Mouse (Mus musculus) regulatory T cell (primary cell): Measurements from ENCODE around the gene Foxn2.
"Not testable (repeated sequence)": the region's sequence is repeated elsewhere in the genome, so short reads cannot be mapped to it uniquely, and the experiment has no call there.

ENCODE experiments used
- in situ Hi-C: fragments of 300-600 bp; cut with MboI, MseI; formaldehyde crosslinking; loops from one replicate; pipeline ENCODE4 v1.15.1; 2025; ENCODE audit warnings: high pct_unique_total_duplicates

Gene Foxn2

GRCm38 (mm10) chr17:88441432-88442174 is 1.1 kb downstream of the Foxn2 start:
- in situ Hi-C loops: loop anchor here (10.0 kb wide), 1 partner anchor 93 kb away; the partner anchor contains the start of gene Ppp1r21

DNA sequence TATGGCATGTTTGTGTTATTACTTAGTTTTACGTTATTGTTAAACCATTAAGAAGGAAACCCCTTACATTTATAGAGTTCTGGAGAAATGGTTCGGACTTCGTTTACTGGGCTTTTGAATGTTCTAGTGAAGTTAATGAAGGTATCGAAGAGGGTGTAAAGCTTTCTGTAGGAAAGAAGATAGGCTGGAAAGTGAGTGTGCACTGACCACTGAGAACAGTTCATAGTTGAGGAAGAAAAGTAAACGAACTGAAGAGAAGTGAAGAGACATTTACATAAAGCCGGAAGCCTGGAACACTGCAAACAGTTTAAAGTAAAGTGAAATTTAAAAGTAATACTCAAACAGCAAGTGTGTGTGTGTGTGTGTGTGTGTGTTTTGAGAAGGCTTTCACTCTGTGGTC is 2.1 kb downstream of the Foxn2 start:
- in situ Hi-C loops: loop anchor here (10.0 kb wide), 1 partner anchor 92 kb away; the partner anchor contains the start of gene Ppp1r21

- in situ Hi-C loops: loop anchor here (10.0 kb wide), 1 partner anchor 92 kb away; the partner anchor contains the start of gene Ppp1r21
Measured at GRCm38 (mm10) chr17:88443186-88443585, 2.7 kb downstream of the Foxn2 start.

DNA sequence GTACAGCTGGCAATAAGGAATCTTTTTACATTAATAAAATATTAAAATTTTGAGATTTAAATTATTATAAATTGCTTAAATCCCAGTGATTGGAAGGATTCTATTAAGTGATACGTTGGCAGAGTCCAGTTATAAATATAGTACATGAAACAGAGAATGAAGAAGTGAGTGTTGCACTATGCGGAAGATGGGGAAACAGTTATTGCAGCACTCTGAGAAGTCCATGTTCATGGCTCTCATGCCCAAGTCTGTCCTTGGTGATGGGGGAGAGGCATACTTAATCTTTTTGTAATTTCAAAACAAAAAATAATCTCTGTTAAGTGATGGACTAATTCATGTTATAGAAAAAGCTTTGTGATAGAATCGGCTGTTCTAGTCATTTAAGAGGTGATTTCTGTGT is 17.6 kb downstream of the Foxn2 start:
- in situ Hi-C loops: no loop called here

DNA sequence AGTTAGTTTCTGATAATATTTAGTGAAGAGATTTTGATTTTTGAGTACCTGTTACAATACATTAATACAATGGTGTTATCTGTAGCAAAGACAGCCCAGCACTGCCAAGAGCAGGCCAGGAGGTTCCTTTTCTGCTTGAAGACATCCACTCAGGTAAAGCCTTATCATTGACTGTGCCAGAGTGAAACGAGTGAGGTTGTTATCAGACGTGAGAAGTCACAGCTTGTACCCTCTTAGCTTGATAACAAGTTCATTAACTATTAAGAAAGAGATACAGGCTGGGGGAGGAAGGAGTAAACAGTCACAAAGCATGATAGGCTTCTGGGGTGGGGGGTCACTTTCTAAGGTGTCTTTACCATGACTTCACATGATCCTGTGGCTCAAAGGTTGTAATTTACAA is 19.0 kb downstream of the Foxn2 start:
- in situ Hi-C loops: no loop called here

DNA sequence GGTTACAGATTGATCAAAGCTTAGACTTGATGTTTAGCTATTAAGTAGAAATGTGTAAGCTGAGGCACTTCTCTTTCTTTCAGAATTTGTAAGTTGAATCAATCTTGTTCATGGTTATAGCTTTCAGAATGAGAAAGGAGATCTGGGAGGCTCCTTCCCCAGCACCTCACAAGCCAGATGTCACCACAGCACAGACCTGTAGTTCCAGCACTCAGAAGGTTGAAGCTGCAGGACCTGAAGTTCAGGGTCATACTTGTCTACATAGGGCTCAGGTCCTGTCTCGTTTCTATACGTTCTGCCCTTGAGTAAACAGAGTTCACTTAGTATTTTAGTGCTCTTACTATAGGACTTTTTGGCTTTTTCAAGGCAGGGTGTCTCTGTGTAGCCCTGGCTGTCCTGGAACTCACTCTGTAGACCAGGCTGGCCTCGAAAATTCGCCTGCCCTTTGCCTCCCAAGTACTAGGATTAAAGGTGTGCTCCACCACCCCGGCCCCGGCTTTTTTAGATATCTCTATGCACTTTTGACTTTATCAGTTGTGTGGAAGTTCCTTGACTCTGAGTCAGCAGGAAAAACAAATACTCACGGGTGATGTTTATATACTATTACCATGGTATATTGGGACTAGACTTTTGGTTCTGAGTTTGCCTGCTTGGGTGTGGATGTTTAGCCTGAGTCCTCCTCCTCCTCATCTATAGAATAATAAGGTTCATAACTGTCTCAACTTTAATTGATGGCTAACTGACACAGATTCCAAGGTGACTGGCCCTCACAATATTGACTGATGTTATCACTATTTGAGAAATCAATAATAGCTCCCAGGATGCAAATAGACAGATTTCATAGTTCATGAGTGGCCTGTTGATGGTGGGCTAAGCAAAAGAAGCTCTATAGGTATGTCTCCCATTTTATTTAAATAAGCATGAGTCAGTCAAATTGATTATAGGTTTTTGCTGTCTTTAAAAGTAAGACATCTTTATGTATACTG is 19.7 kb downstream of the Foxn2 start:
- in situ Hi-C loops: no loop called here

GRCm38 (mm10) chr17:88462658-88463057 is 22.1 kb downstream of the Foxn2 start:
- in situ Hi-C loops: no loop called here

DNA sequence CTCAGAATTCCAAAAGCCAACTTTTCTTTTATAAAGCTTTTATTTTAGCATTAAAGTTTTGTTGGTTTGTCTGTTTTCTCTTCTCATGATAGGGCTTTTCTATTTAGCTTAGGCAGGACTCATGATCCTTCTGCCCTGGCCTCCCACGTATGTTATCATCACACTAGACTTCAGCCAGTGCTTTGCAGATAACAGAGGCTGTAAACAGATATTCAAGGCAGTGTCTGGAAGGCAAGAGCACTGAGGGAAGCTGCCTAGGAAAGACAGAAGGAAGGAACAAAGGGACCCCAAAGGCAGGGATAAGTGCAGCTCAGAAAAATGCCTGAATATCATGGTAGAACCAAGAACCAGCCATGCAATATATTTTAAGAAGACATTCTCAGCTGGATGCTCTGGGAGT is 26.1 kb downstream of the Foxn2 start:
- in situ Hi-C loops: no loop called here

DNA sequence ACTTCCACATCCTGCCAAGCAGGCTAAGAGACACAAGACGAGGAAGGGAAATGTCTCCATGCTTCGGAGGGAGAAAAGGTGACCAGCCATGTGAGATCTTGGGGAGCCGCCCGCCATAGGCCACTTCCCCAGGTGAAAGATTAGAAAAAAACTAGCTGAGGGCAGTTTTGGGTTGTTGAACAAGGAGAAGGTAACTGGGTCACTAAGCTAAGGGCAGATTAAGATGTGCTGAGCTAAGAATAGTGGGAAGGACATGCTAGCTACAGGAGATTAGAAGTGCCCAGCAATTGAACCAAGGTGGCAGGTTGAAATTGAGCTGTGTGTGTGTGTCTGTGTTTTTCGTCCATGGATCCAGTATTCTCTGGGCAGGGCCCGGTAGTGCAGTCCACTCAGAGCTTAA is 27.2 kb downstream of the Foxn2 start:
- in situ Hi-C loops: no loop called here

DNA sequence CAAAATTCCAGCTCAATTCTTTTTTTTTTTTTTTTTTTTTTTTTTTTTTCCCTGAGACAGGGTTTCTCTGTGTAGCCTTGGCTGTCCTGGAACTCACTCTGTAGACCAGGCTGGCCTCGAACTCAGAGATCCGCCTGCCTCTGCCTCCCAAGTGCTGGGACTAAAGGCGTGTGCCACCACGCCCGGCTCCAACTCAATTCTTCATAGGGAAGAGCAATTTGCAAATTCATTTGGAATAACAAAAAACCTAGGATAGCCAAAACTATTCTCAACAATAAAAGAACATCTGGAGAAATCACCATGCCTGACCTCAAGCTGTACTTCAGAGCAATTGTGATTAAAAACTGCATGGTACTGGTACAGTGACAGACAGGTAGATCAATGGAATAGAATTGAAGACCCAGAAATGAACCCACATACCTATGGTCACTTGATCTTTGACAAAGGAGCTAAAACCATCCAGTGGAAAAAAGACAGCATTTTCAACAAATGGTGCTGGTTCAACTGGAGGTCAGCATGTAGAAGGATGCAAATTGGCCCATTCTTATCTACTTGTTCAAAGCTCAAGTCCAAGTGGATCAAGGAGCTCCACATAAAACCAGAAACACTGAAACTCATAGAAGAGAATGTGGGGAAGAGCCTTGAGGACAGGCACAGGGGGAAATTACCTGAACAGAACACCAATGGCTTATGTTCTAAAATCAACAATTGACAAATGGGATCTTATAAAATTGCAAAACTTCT is 28.3 kb downstream of the Foxn2 start:
- in situ Hi-C loops: not testable (repeated sequence)

GRCm38 (mm10) chr17:88473766-88474165 is 33.3 kb downstream of the Foxn2 start:
- in situ Hi-C loops: no loop called here

GRCm38 (mm10) chr17:88477165-88477564 is 36.7 kb downstream of the Foxn2 start:
- in situ Hi-C loops: loop anchor here (5.0 kb wide), 1 partner anchor 635 kb away; no protein-coding TSS in a partner anchor

DNA sequence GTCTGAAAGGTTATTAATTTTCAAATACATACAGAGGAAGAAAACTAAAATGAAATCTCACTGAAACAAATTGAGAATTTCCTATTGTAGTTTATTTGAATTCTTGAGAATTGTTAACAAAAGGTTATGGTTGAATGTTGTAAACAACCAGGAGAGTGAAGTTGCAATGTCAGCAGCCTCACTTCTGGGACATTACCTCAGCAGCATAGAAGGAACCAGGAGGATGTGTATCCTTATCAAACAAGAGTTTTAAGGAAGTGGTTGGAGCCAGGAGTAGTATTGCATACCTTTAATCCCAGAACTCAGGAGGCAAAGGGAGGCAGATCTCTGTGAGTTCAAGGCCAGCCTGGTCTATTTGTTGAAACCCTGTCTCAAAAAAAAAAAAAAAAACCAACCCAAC is 37.2 kb downstream of the Foxn2 start:
- in situ Hi-C loops: loop anchor here (5.0 kb wide), 1 partner anchor 635 kb away; no protein-coding TSS in a partner anchor

GRCm38 (mm10) chr17:88479040-88479439 is 38.5 kb downstream of the Foxn2 start:
- in situ Hi-C loops: loop anchor here (5.0 kb wide), 1 partner anchor 637 kb away; no protein-coding TSS in a partner anchor

DNA sequence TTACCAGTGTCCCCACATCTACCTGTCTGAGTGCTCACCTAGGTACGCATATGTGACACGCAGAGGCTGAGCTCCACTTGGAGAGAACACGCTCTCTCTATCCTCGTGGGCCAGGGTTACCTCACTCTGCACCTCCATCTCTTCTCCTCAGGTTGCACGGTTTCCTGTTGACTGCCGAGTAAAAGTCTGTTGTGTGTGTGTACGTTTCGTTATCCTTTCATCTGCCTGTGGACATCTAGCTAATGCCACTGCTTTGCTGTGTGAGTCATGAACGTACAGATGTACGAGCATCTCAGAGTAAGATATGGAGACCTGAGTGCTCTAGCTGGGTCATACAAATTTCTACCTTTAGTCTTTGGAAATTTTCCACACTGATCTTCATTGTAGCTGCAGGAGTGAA is 39.9 kb downstream of the Foxn2 start:
- in situ Hi-C loops: no loop called here

DNA sequence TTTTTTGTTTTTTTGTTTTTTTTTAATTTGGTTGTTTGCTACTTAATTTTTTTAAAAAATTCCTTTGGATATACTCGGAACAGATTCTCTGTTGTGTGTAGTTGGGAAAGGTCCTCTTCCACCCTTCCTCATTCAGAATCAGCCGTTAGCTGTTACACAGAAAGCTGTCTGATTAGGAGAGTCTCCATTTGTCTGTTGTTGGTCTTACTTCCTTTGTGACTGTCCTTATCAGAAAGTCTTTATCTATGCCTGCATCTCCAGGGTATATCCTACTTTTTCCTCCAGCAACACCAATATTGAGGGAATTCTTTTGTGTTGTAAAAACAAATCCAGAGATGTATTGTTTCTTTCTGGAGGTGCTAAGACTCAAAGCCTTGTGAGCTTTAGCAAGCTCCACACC is 40.6 kb downstream of the Foxn2 start:
- in situ Hi-C loops: no loop called here

- in situ Hi-C loops: no loop called here
Measured at GRCm38 (mm10) chr17:88481587-88481986, 41.1 kb downstream of the Foxn2 start.

DNA sequence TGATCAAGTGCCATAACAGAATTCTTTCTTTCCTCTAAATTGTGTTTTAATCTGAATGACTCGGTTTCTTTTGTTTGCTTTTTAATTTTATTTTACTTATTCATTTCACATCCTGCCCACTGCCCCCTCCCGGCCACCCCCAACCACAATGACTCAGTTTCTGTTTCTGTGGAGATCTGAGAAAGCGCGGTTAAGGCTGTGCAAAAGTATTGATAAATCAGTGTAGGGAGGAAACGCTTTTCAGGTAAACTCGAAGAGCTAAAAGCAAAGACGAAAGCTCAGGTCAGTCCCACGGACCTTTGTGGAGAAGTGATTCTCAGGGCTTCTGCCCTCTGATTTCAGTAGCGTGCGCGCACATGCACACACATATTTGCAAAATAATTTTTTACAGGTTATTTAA is 44.0 kb downstream of the Foxn2 start:
- in situ Hi-C loops: no loop called here

GRCm38 (mm10) chr17:88484951-88485350 is 44.4 kb downstream of the Foxn2 start:
- in situ Hi-C loops: no loop called here

GRCm38 (mm10) chr17:88490546-88490945 is 50.0 kb downstream of the Foxn2 start:
- in situ Hi-C loops: no loop called here

DNA sequence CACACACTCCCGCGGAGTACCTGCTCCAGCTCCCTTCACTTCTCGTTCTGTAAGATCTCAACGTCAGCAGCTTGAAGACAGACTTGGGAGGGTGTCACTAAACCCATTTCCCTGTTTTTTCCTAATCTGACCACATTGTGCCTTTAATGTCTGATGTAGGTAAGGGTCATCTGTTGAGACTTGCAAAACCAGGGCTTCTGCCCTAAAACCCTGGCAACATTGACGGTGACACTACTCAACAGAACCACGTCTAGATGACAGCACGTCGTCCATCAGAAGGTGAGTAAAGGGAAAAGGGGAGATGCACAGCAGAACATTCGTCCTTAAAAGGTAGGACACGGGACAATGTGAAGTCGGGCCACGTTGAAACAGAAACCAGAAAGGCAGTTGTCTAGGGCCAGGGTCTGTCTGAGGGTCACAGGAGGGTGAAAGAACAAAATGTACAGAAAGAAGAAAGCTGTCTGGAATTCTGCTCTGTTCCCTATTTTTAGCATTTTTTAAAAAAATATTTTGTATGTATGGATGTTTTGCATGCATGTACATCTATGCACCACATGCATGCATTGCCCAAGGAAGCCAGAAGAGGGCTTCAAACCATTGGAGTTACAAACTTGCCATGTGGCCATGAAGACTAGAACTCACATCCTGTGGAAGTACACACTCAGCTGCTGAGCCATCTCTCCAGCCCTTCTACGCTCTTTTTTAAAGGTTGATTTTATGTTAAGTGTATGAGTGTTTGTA is 51.0 kb downstream of the Foxn2 start:
- in situ Hi-C loops: no loop called here
